Mouse (Mus musculus) heart, embryonic 14.5 days (tissue): ENCODE measurements around the gene Supt6. TPM values are rescaled to one million over a fixed set of nuclear protein-coding genes. Genes with fewer than 3 reads are reported as not detected.

ENCODE experiments used
- ATAC-seq: fragments of 200-750 bp; cut with Nextera tagmentation; 2 replicates; pipeline ENCODE4 v1.8.0; 2017; ENCODE audit warnings: low read depth, moderate TSS enrichment; ENCODE audit not compliant: insufficient number of reproducible peaks, insufficient read depth, low FRiP score
- H3K27ac ChIP-seq, 2 experiments: fragments of 200-500 bp in 1 of 2; fragments of 300-500 bp in 1 of 2; sonication (generic) in 1 of 2; replicated peaks in 1 of 2; 2 replicates each; pipeline ENCODE4 v1.5.1; 2012 to 2014; ENCODE audit warnings: low read depth in 2 of 2, low read length in 2 of 2, control low read depth in 1 of 2, mild to moderate bottlenecking in 1 of 2, mixed read lengths in 1 of 2; ENCODE audit not compliant: control insufficient read depth in 1 of 2, insufficient read depth in 1 of 2
- H3K27me3 ChIP-seq: fragments of 300-500 bp; sonication (generic); 2 replicates; pipeline ENCODE4 v1.6.1; 2014; ENCODE audit warnings: mild to moderate bottlenecking, low read length, control low read depth; ENCODE audit not compliant: control insufficient read depth, insufficient read depth
- H3K36me3 ChIP-seq: fragments of 300-500 bp; sonication (generic); 2 replicates; pipeline ENCODE4 v1.6.1; 2014; ENCODE audit warnings: mild to moderate bottlenecking, control low read depth, low read length, mixed read lengths; ENCODE audit not compliant: control insufficient read depth, insufficient read depth
- H3K4me1 ChIP-seq, 2 experiments: fragments of 200-500 bp in 1 of 2; fragments of 300-500 bp in 1 of 2; sonication (generic) in 1 of 2; 2 replicates each; pipeline ENCODE4 v1.6.1; 2012 to 2014; ENCODE audit warnings: low read length in 2 of 2, control low read depth in 1 of 2, mixed read lengths in 1 of 2; ENCODE audit not compliant: control insufficient read depth in 2 of 2, insufficient read depth in 2 of 2
- H3K4me2 ChIP-seq: fragments of 300-500 bp; sonication (generic); 2 replicates; pipeline ENCODE4 v1.6.1; 2014; ENCODE audit warnings: mild to moderate bottlenecking, low read length
- H3K4me3 ChIP-seq, 2 experiments: fragments of 200-500 bp in 1 of 2; fragments of 300-500 bp in 1 of 2; sonication (generic) in 1 of 2; 2 replicates each; pipeline ENCODE4 v1.5.1; 2012 to 2014; ENCODE audit warnings: low read length in 2 of 2, mild to moderate bottlenecking in 2 of 2, control low read depth in 1 of 2, low read depth in 1 of 2, moderate library complexity in 1 of 2; ENCODE audit not compliant: control insufficient read depth in 1 of 2, insufficient read depth in 1 of 2
- H3K9ac ChIP-seq: fragments of 300-500 bp; sonication (generic); 2 replicates; pipeline ENCODE4 v1.6.1; 2014; ENCODE audit warnings: mild to moderate bottlenecking, low read length
- H3K9me3 ChIP-seq: fragments of 300-500 bp; sonication (generic); 2 replicates; pipeline ENCODE4 v1.6.1; 2016; ENCODE audit warnings: low read length, control low read depth; ENCODE audit not compliant: control insufficient read depth
- WGBS: fragments of 180-500 bp; shearing (Covaris S2); extraction: QIAGEN DNeasy Blood & Tissue Kit; methylation state at CpG from one replicate; pipeline ENCODE4 v1.1.7; 2014; 5-methylcytosine and 5-hydroxymethylcytosine counted together
- polyA plus RNA-seq: library from polyadenylated mRNA; unstranded; fragments of >200 nt; fragmentation: Nextera tagmentation; extraction: Ambion mirVana; gene quantifications from 2 replicates; pipeline ENCODE4 v1.2.1, GENCODE M21; 2014

The Supt6 gene
- polyA plus RNA-seq, 1 experiment from 2014 or later, result 13.8 TPM

GRCm38 (mm10) chr11:78247727-78248140, 1.9 kb upstream of the Supt6 start:
- 69% methylated on average over 4 of the region's 4 CpGs for WGBS
- Histone ChIP-seq H3K27ac (no peak overlapping the region), H3K4me2 (no peak overlapping the region), H3K27me3 (no peaks in the 10 kb centered on the region), H3K4me1 (peaks cover 2 to 21% of the 10 kb centered on the region in 2 experiments; a peak in 3 of 4 replicates), H3K9me3 (no peaks in the 10 kb centered on the region), H3K4me3 (no peak overlapping the region), H3K36me3 (peaks cover 29% of the 10 kb centered on the region), H3K9ac (no peak overlapping the region)
- no peak for ATAC-seq

- H3K9me3 ChIP-seq, result no peaks in the 10 kb centered on the region
- H3K27ac ChIP-seq, result no peak overlapping the region
- H3K27me3 ChIP-seq, result no peaks in the 10 kb centered on the region
- peaks cover 22% of the 10 kb centered on the region for H3K36me3 ChIP-seq
- H3K4me1 ChIP-seq, result peaks cover 2 to 21% of the 10 kb centered on the region in 2 experiments; a peak in 3 of 4 replicates
- no peak for ATAC-seq
- peak overlapping the region; percentile 77 for H3K4me2 ChIP-seq
- WGBS, result 47% methylated on average over 3 of the region's 3 CpGs
- no peak overlapping the region for H3K4me3 ChIP-seq
- H3K9ac ChIP-seq, result peak overlapping the region; percentile 97
These were observed 1.2 kb upstream of the Supt6 start for GRCm38 (mm10) chr11:78247012-78247348.

- Histone ChIP-seq H3K4me3 (peak overlapping the region; percentile 90 to 94), H3K9me3 (no peaks in the 10 kb centered on the region), H3K4me1 (peaks cover 2 to 21% of the 10 kb centered on the region in 2 experiments; a peak in 3 of 4 replicates), H3K27me3 (no peaks in the 10 kb centered on the region), H3K36me3 (peaks cover 17% of the 10 kb centered on the region), H3K27ac (peak overlapping the region in 1 of 2 experiments; percentile 97; a peak in 2 of 4 replicates), H3K9ac (peak overlapping the region; percentile 97), H3K4me2 (peak overlapping the region; percentile 77)
- WGBS, result 50% methylated on average over 7 of the region's 7 CpGs
- no peak for ATAC-seq
These were observed 678 bp upstream of the Supt6 start for GRCm38 (mm10) chr11:78246318-78247011.

GRCm38 (mm10) chr11:78245261-78245626, 543 bp downstream of the Supt6 start:
- 0% methylated on average over 19 of the region's 19 CpGs for WGBS
- Histone ChIP-seq H3K4me3 (peak overlapping the region; percentile 90 to 94), H3K27me3 (no peaks in the 10 kb centered on the region), H3K36me3 (peaks cover 14% of the 10 kb centered on the region), H3K4me1 (peaks cover 2 to 21% of the 10 kb centered on the region in 2 experiments; a peak in 3 of 4 replicates), H3K27ac (peak overlapping the region; percentile 45 to 97; a peak in 3 of 4 replicates), H3K9ac (peak overlapping the region; percentile 97), H3K4me2 (peak overlapping the region; percentile 92), H3K9me3 (no peaks in the 10 kb centered on the region)
- ATAC-seq, result peak; percentile 47

GRCm38 (mm10) chr11:78240193-78240857, 5.5 kb downstream of the Supt6 start:
- ATAC-seq, result no peak
- Histone ChIP-seq H3K36me3 (peaks cover 27% of the 10 kb centered on the region), H3K4me1 (peaks cover 2 to 9% of the 10 kb centered on the region in 2 experiments; a peak in 3 of 4 replicates), H3K27ac (no peak overlapping the region), H3K4me3 (no peak overlapping the region), H3K9ac (no peak overlapping the region), H3K9me3 (no peaks in the 10 kb centered on the region), H3K4me2 (no peak overlapping the region), H3K27me3 (no peaks in the 10 kb centered on the region)
- 76% methylated on average over 9 of the region's 9 CpGs for WGBS

GRCm38 (mm10) chr11:78231518-78231917, 14.3 kb downstream of the Supt6 start:
- no peaks in the 10 kb centered on the region for H3K4me1 ChIP-seq
- no peak overlapping the region for H3K4me3 ChIP-seq
- no peaks in the 10 kb centered on the region for H3K9me3 ChIP-seq
- H3K9ac ChIP-seq, result no peak overlapping the region
- H3K27ac ChIP-seq, result no peak overlapping the region
- H3K27me3 ChIP-seq, result no peaks in the 10 kb centered on the region
- ATAC-seq, result no peak
- H3K36me3 ChIP-seq, result peaks cover 85% of the 10 kb centered on the region
- WGBS, result 81% methylated on average over 6 of the region's 6 CpGs
- no peak overlapping the region for H3K4me2 ChIP-seq

GRCm38 (mm10) chr11:78223586-78223985, 22.2 kb downstream of the Supt6 start:
- Histone ChIP-seq H3K4me1 (no peaks in the 10 kb centered on the region), H3K4me3 (no peak overlapping the region), H3K27me3 (no peaks in the 10 kb centered on the region), H3K36me3 (peaks cover 99% of the 10 kb centered on the region), H3K9me3 (no peaks in the 10 kb centered on the region), H3K4me2 (no peak overlapping the region), H3K9ac (no peak overlapping the region), H3K27ac (no peak overlapping the region)
- no peak for ATAC-seq
- 90% methylated on average over 4 of the region's 4 CpGs for WGBS
